Mouse (Mus musculus) small intestine, adult 2 months (tissue): ENCODE results near the gene Alpi.

ENCODE experiments used
- CTCF ChIP-seq: fragments of 200-500 bp; IDR thresholded peaks from 2 replicates; pipeline ENCODE4 v1.5.1; 2012; ENCODE audit warnings: low read depth, mild to moderate bottlenecking, control low read depth, inconsistent platforms, low read length, moderate library complexity, mixed read lengths; ENCODE audit not compliant: insufficient replicate concordance, insufficient read length; ENCODE audit errors: extremely low read depth
- POLR2A ChIP-seq: fragments of 200-500 bp; IDR thresholded peaks from 2 replicates; pipeline ENCODE4 v1.6.1; 2012; ENCODE audit warnings: low read depth, mild to moderate bottlenecking, control low read depth, inconsistent platforms, low read length, moderate library complexity

GRCm38 (mm10) chr1:87073776-87074175 lies 27.6 kb downstream of the Alpi start:
- TF ChIP-seq POLR2A (no peak), CTCF (no peak)
